Mouse (Mus musculus): ENCODE results near the gene Gm21972. TPM values are rescaled to one million over a fixed set of nuclear protein-coding genes. Genes with fewer than 3 reads are reported as not detected.

Gene Gm21972
- total and polyA plus RNA-seq, 2 experiments from 2014 or later: 0.52 to 1.8 TPM

DNA sequence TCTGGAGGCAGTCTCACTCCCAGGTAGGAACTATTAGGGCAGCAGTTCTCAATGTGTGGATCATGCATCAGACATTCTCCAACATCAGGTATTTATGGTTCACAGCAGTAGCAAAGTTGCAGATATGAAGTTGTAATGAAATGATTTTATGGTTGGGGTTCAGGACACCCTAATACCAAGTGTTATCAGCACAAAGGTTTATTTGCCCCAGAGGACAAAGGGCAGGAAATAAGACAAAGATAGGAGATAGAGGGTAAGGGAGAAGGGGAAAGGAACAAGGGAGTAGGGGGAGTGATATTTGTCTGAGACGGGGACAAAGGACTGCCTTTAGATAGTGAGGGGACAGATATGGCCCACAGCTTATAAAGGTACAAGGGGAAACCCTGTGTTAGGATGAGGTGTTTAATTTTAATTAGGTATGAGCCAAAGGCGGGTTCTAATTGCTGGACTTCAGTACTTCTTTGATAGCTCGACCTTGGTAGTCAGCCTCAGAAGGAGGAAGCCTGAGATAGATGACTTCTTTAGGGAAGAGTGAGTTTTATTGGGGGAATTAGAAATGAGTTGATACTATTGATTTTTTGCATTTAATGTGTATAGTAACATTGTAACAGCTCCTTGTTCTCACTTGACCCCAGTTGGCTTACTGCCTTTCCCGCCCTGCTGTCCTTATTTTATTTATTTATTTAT, 50.3 kb downstream of the Gm21972 start:
- TF ChIP-seq CTCF (IDR thresholded peaks at IDR 0.05; ENCODE audit: low read depth): no peak
- ATAC-seq (no peak), DNase-seq (no peak)
- 85% methylated on average over 4 of the region's 4 CpGs for WGBS
- H3K36me3 ChIP-seq (ENCODE audit: insufficient read depth): peaks cover 23% of the 10 kb centered on the region
- H3K4me3 ChIP-seq (ENCODE audit: low read depth, low read length): no peak overlapping the region
- no peaks in the 10 kb centered on the region for H3K27me3 ChIP-seq (ENCODE audit: insufficient read depth, low read length)
- H3K9ac ChIP-seq: no peak overlapping the region
- H3K4me2 ChIP-seq (ENCODE audit: low read depth): no peak overlapping the region
- no peak overlapping the region for H3K27ac ChIP-seq (ENCODE audit: low read depth, low read length)
- no peaks in the 10 kb centered on the region for H3K9me3 ChIP-seq (ENCODE audit: low read length)
- H3K4me1 ChIP-seq (ENCODE audit: insufficient read depth): no peaks in the 10 kb centered on the region

DNA sequence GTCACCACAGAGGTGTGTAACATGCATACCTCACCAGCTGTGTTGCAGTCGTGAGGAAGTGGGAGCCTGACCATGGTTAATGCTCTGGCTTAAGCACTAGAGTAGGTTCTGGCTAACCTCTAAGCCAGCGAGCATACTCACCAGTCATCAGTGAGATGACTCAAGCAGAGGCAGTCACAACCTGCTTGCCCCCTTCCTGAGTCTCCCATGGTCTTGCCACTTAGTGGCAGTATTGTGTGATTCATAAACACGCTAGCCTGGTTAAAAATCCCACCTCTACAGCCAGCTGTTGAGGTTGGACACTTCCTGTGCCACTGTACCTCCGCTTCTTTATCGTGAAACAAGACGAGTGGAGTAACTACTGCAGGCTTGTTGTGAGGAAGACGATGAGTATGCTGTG, 53.3 kb downstream of the Gm21972 start:
- Histone ChIP-seq H3K4me1 (ENCODE audit: insufficient read depth) (no peaks in the 10 kb centered on the region), H3K27ac (ENCODE audit: low read depth, low read length) (no peak overlapping the region), H3K27me3 (ENCODE audit: insufficient read depth, low read length) (no peaks in the 10 kb centered on the region), H3K4me3 (ENCODE audit: low read depth, low read length) (no peak overlapping the region), H3K36me3 (ENCODE audit: insufficient read depth) (peaks cover 43% of the 10 kb centered on the region), H3K9ac (no peak overlapping the region), H3K4me2 (ENCODE audit: low read depth) (no peak overlapping the region), H3K9me3 (ENCODE audit: low read length) (no peaks in the 10 kb centered on the region)
- WGBS: 89% methylated on average over 7 of the region's 7 CpGs
- no peak for TF ChIP-seq CTCF (IDR thresholded peaks at IDR 0.05; ENCODE audit: low read depth)
- ATAC-seq (no peak), DNase-seq (no peak)

DNA sequence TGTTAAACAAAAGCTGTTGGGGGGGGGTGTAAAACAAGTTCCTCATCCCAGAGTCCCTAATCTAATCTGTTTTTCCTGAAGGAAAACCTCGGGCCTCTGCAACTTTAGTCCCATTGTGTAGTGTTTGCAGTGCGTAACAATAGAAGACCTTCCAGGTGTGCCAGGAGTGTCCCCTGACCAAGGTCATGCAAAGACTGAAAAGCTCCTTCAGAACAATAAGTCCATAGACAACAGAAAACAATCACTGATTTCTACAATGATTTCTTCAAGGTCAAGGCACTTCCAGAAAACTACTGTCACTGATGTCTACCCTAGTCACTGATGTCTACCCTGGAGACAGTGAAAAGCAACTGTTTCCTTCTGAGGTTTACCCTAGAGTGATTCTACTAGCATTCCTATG, 54.4 kb downstream of the Gm21972 start:
- Histone ChIP-seq H3K27me3 (ENCODE audit: insufficient read depth, low read length) (no peaks in the 10 kb centered on the region), H3K36me3 (ENCODE audit: insufficient read depth) (peaks cover 47% of the 10 kb centered on the region), H3K4me2 (ENCODE audit: low read depth) (no peak overlapping the region), H3K9me3 (ENCODE audit: low read length) (no peaks in the 10 kb centered on the region), H3K27ac (ENCODE audit: low read depth, low read length) (no peak overlapping the region), H3K4me3 (ENCODE audit: low read depth, low read length) (no peak overlapping the region), H3K4me1 (ENCODE audit: insufficient read depth) (no peaks in the 10 kb centered on the region), H3K9ac (no peak overlapping the region)
- DNase-seq: no peak
- TF ChIP-seq CTCF (IDR thresholded peaks at IDR 0.05; ENCODE audit: low read depth): no peak
- WGBS: 60% methylated on average over 2 of the region's 2 CpGs
- ATAC-seq: no peak

DNA sequence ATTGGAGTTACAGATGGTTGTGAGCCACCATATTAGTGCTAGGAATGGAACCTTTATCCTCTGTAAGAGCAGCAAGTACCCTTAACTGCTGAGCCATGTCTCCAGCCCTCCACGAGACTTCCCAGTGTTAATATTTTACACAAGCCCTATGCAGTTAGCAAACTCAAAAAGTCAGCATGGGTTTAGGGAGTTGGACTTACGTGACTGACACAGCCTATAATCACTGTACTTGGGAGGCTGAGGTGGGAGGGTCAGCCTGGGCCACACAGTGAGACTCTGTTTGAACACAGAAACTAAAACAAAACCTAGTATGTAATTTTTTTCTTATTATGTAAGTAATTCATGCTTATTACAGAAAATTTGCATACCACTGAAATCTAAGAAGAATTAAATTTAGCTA, 54.8 kb downstream of the Gm21972 start:
- H3K4me3 ChIP-seq (ENCODE audit: low read depth, low read length): no peak overlapping the region
- H3K4me1 ChIP-seq (ENCODE audit: insufficient read depth): no peaks in the 10 kb centered on the region
- no peaks in the 10 kb centered on the region for H3K9me3 ChIP-seq (ENCODE audit: low read length)
- H3K27me3 ChIP-seq (ENCODE audit: insufficient read depth, low read length): no peaks in the 10 kb centered on the region
- no peak for DNase-seq
- ATAC-seq: no peak
- no peak for TF ChIP-seq CTCF (IDR thresholded peaks at IDR 0.05; ENCODE audit: low read depth)
- H3K9ac ChIP-seq: no peak overlapping the region
- no peak overlapping the region for H3K27ac ChIP-seq (ENCODE audit: low read depth, low read length)
- 85% methylated on average over 2 of the region's 2 CpGs for WGBS
- H3K4me2 ChIP-seq (ENCODE audit: low read depth): no peak overlapping the region
- H3K36me3 ChIP-seq (ENCODE audit: insufficient read depth): peaks cover 47% of the 10 kb centered on the region

DNA sequence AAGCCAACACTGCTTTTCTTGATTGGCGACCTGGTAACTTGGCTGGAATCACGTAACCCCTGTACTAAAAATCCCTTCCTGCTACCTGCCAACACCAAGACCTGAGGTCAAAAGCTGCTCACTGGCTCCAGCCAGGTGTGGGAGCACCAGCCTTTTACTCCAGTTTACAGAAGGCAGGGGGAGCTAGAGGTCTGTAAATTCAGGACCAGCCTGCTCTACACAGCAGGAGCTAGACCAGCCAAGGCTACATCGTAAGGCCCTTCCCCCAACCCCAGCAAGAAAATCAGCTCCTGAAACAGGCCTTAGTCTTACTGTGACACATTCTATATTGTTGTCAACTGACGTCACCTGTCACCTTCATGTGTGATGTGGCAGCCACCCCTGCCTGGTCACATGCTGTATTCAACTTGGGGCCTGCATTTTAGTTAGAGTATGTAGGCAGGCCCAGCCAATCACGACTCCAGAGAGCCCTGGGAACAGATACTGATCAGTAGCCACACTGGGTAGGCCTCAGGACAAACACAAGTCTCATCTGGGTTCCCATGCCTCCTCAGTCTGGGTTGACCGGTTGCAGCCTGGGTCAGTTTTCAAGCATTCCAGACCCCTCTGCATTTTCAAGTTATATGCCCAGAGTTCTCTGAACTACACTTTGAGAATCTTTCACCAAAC, 55.7 kb downstream of the Gm21972 start:
- no peak overlapping the region for H3K9ac ChIP-seq
- H3K27ac ChIP-seq (ENCODE audit: low read depth, low read length): no peak overlapping the region
- H3K4me3 ChIP-seq (ENCODE audit: low read depth, low read length): no peak overlapping the region
- H3K27me3 ChIP-seq (ENCODE audit: insufficient read depth, low read length): no peaks in the 10 kb centered on the region
- DNase-seq: no peak
- WGBS: 81% methylated on average over 6 of the region's 6 CpGs
- no peaks in the 10 kb centered on the region for H3K4me1 ChIP-seq (ENCODE audit: insufficient read depth)
- H3K4me2 ChIP-seq (ENCODE audit: low read depth): no peak overlapping the region
- TF ChIP-seq CTCF (IDR thresholded peaks at IDR 0.05; ENCODE audit: low read depth): no peak
- H3K9me3 ChIP-seq (ENCODE audit: low read length): no peaks in the 10 kb centered on the region
- peaks cover 50% of the 10 kb centered on the region for H3K36me3 ChIP-seq (ENCODE audit: insufficient read depth)
- no peak for ATAC-seq

DNA sequence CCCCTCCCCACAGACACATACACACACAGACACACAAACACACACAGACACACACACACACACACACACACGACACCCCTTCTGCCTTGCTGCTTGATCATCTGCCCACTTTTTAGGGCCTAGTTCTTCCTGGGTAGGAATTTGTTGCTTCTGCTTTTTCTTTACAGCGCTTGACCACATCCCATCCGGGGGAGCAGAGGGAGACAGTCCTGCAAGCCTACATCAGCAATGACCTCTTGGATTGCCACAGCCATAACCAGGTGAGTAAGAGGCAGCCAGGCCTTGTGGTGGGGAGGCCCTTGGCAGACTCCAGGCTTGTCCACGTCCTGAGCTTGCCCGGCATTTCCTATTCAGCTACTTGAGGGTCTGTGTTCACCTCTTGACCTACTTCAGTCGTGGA, 57.4 kb downstream of the Gm21972 start:
- Histone ChIP-seq H3K27ac (ENCODE audit: low read depth, low read length) (no peak overlapping the region), H3K4me2 (ENCODE audit: low read depth) (no peak overlapping the region)
- no peak for ATAC-seq

DNA sequence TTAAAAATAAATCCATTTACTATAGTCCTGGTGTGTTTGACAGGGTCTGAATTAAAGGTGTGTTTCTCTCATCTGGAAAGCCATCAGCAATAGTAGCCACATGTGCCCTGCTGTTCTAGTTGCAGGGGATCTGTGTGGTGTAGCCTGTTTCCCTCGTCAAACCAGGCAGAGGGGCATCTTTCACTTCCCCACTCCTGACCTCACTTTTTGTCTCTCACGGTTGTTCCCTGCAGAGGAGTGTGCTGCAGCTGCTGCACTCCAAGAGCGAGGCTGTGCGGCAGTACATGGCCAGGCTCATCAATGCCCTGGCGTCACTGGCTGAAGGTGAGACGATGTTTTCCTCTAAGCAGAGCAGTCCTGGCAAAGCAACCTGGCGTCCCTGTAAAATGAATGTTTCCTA, 60.6 kb downstream of the Gm21972 start:
- Histone ChIP-seq H3K4me1 (ENCODE audit: insufficient read depth) (no peaks in the 10 kb centered on the region), H3K4me3 (ENCODE audit: low read depth, low read length) (no peak overlapping the region), H3K27ac (ENCODE audit: low read depth, low read length) (no peak overlapping the region), H3K36me3 (ENCODE audit: insufficient read depth) (peaks cover 65% of the 10 kb centered on the region), H3K9ac (no peak overlapping the region), H3K9me3 (ENCODE audit: low read length) (no peaks in the 10 kb centered on the region), H3K27me3 (ENCODE audit: insufficient read depth, low read length) (no peaks in the 10 kb centered on the region), H3K4me2 (ENCODE audit: low read depth) (no peak overlapping the region)
- 78% methylated on average over 7 of the region's 7 CpGs for WGBS
- DNase-seq (no peak), ATAC-seq (no peak)
- no peak for TF ChIP-seq CTCF (IDR thresholded peaks at IDR 0.05; ENCODE audit: low read depth)

More for the DNA sequence above, 57.4 kb downstream of the Gm21972 start:
- no peak for DNase-seq
- no peak overlapping the region for H3K4me3 ChIP-seq (ENCODE audit: low read depth, low read length)
- H3K9ac ChIP-seq: no peak overlapping the region
- no peaks in the 10 kb centered on the region for H3K4me1 ChIP-seq (ENCODE audit: insufficient read depth)
- H3K9me3 ChIP-seq (ENCODE audit: low read length): no peaks in the 10 kb centered on the region
- no peaks in the 10 kb centered on the region for H3K27me3 ChIP-seq (ENCODE audit: insufficient read depth, low read length)
- WGBS: 87% methylated on average over 6 of the region's 6 CpGs
- peaks cover 55% of the 10 kb centered on the region for H3K36me3 ChIP-seq (ENCODE audit: insufficient read depth)
- no peak for TF ChIP-seq CTCF (IDR thresholded peaks at IDR 0.05; ENCODE audit: low read depth)
